Mouse (Mus musculus) MEL (cell line): ENCODE measurements at regions not wholly inside any gene's neighbourhood (a gene's known extent, or its start where the extent isn't known, plus 50 kb on each side); places are given as distances from the start of the nearest gene placed in this dataset.

Experiments used
- POLR2A ChIP-seq, 2 experiments: IDR thresholded peaks; 2 replicates each; pipeline ENCODE4 v1.6.1; 2011 to 2012; ENCODE audit warnings: low read length in 2 of 2, mild to moderate bottlenecking in 2 of 2, control low read depth in 1 of 2, improper control_type of control experiment in 1 of 2, low read depth in 1 of 2, moderate library complexity in 1 of 2; ENCODE audit not compliant: control insufficient read depth in 1 of 2, insufficient read depth in 1 of 2, poor library complexity in 1 of 2
- USF1 ChIP-seq: IDR thresholded peaks from 2 replicates; pipeline ENCODE4 v1.6.1; 2014; ENCODE audit warnings: low read depth, mild to moderate bottlenecking, inconsistent platforms, low read length, improper control_type of control experiment, moderate library complexity

GRCm38 (mm10) chr8:89358411-89358810, 314.4 kb upstream of the Sall1 start:
- no peak for TF ChIP-seq USF1
- no peak for TF ChIP-seq POLR2A (IDR thresholded peaks at IDR 0.05; ENCODE audit: control insufficient read depth in 1 of 2, insufficient read depth in 1 of 2, low read depth in 1 of 2, low read length in 2 of 2, poor library complexity in 1 of 2)
